17 mouse cellular contexts compared by ENCODE assay signal in genomic region chr7:43481191-43481590, GRCm38 (mm10). TPM values are rescaled to one million over a fixed set of nuclear protein-coding genes. Genes with fewer than 3 reads are reported as not detected.
DNase-seq lines count a peak whose midpoint lies in the region; ATAC-seq and TF ChIP-seq lines count a peak whose summit lies in the region.
"Had no signal": no experiment of that assay in that cellular context is flagged by ENCODE, and none has a peak within 500 bp of the region (broad histone marks: within the 10 kb centered on the region; RNA-seq: fewer than 3 reads in every experiment).

No protein-coding gene starts in this region.

- TF ChIP-seq CTCF in Patski (IDR thresholded peaks at IDR 0.05) = no peak

- in situ Hi-C loops in Patski (cut with MboI; ENCODE audit: low pct_unique_long_range_greater_than_20kb) = no loop called here

- CTCF ChIA-PET in Patski (lab: Charles Lee) = interaction anchor here (0.8 kb wide), 1 partner anchor 21 kb away, joined by 3 read pairs; no protein-coding TSS in a partner anchor

- H3K27me3 ChIP-seq in Patski = no peaks in the 10 kb centered on the region

- intact Hi-C loops in left cerebral cortex, postnatal 14 days (cut with DNase I) = no loop called here
- intact Hi-C loops in gastrocnemius, postnatal 14 days (cut with DNase I; ENCODE audit: low total_unique reads) = no loop called here

- ATAC-seq in frontal cortex, adult (ENCODE audit: low TSS enrichment) = peak; percentile 92
- peak; percentile 67 for ATAC-seq in Patski

- no peak for DNase-seq in frontal cortex, postnatal 14 days (ENCODE audit: low spot score in 2 of 2)
- peak; percentile 30 for DNase-seq in 3134 (ENCODE audit: extremely low read depth, insufficient read length, low spot score)
- peak; percentile 49 for DNase-seq in Patski (ENCODE audit: low read depth, low spot score)
- DNase-seq in left cerebral cortex, postnatal 14 days (ENCODE audit: low spot score in 2 of 2) = peak; percentile 62 to 86
- DNase-seq in heart, adult 8-10 months (ENCODE audit: low spot score) = no peak
- DNase-seq in gastrocnemius, postnatal 14 days = no peak
- no peak for DNase-seq in kidney, adult 18-20 months
- DNase-seq: adrenal gland, postnatal 14 days; cerebellum, adult 11 months; heart, postnatal 36 days; kidney, postnatal 14 days; lung, adult 18-20 months had no signal

- POLR2A ChIA-PET in Patski (lab: Charles Lee) = interaction anchor here (0.9 kb wide), 1 partner anchor 62 kb away, joined by 3 read pairs; no protein-coding TSS in a partner anchor

RNA-seq across cellular contexts. Expression of gene Iglon5, which starts 8.7 kb away (rescaled TPM):
- 5.7 TPM for polyA plus RNA-seq in Patski (2021)
- total RNA-seq in left cerebral cortex, postnatal 14 days (2021) = 10 to 100 TPM; 42.7 to 46.3 TPM
- total RNA-seq in heart, adult 8-10 months (2022) = under 1 TPM; 0.09 to 0.38 (median 0.24) TPM
- total RNA-seq in gastrocnemius, postnatal 14 days (2021) = under 1 TPM; 0.27 to 0.70 TPM
- total RNA-seq: common myeloid progenitor, adult 5-6 weeks had no signal

RNA-seq across cellular contexts. Expression of gene Vsig10l, which starts 18.2 kb away (rescaled TPM):
- 4.0 TPM for polyA plus RNA-seq in Patski (2021)
- 1 to 10 TPM; 3.3 to 4.6 TPM for total RNA-seq in left cerebral cortex, postnatal 14 days (2021)
- 1 to 10 TPM in 2 of 4 experiments, under 1 TPM in 2; 0.71 to 4.4 (median 1.6) TPM for total RNA-seq in heart, adult 8-10 months (2022)
- 1 to 10 TPM; 1.4 to 1.8 TPM for total RNA-seq in gastrocnemius, postnatal 14 days (2021)

RNA-seq across cellular contexts. Expression of gene 4931406B18Rik, which starts 24.5 kb away (rescaled TPM):
- not detected for polyA plus RNA-seq in Patski (2021)
- total RNA-seq in left cerebral cortex, postnatal 14 days (2021) = not detected
- not detected for total RNA-seq in heart, adult 8-10 months (2022)
- total RNA-seq in gastrocnemius, postnatal 14 days (2021) = not detected
- total RNA-seq: adrenal gland, postnatal 14 days; common myeloid progenitor, adult 5-6 weeks; heart, postnatal 36 days had no signal
- polyA plus RNA-seq: intestine, embryonic 15.5 days; limb, embryonic 14.5 days; spleen, adult 2 months had no signal

RNA-seq across cellular contexts. Expression of gene Gm45233, which starts 37.3 kb away (rescaled TPM):
- polyA plus RNA-seq in Patski (2021) = 0.50 TPM
- total RNA-seq in left cerebral cortex, postnatal 14 days (2021) = 1 to 10 TPM in 1 of 2 experiments, under 1 TPM in 1; 0.86 to 2.0 TPM
- 1 to 10 TPM in 2 of 4 experiments, under 1 TPM in 2; 0.44 to 1.3 (median 0.94) TPM for total RNA-seq in heart, adult 8-10 months (2022)
- total RNA-seq in gastrocnemius, postnatal 14 days (2021) = under 1 TPM in 1 of 2 experiments, not detected in 1; 0.80 TPM
- polyA plus RNA-seq: spleen, adult 2 months had no signal

RNA-seq across cellular contexts. Expression of gene Etfb, which starts 37.3 kb away (rescaled TPM):
- 214 TPM for polyA plus RNA-seq in Patski (2021)
- 10 to 100 TPM; 51.9 to 52.6 TPM for total RNA-seq in left cerebral cortex, postnatal 14 days (2021)
- 1,000 to 10,000 TPM; 1,243 to 1,357 (median 1,292) TPM for total RNA-seq in heart, adult 8-10 months (2022)
- 100 to 1,000 TPM; 341 to 442 TPM for total RNA-seq in gastrocnemius, postnatal 14 days (2021)

Comparison
In these comparisons a context has a peak if more than half of its experiments do, and no peak if none do; other contexts are left out.
1. DNase-seq: peak in 3134 (single experiment), Patski (single experiment) and left cerebral cortex, postnatal 14 days (2 of 2); none in frontal cortex, postnatal 14 days (0 of 2), heart, adult 8-10 months (single experiment), gastrocnemius, postnatal 14 days (single experiment) and kidney, adult 18-20 months (single experiment).
2. RNA of gene Iglon5, which starts 8.7 kb away (total RNA-seq): 42.7 to 46.3 TPM in left cerebral cortex, postnatal 14 days; 0.27 to 0.70 TPM in gastrocnemius, postnatal 14 days and 0.09 to 0.38 TPM in heart, adult 8-10 months; every median in the first group is over 10 times any median in the second.